Mouse (Mus musculus): ENCODE data around the gene Ndufa11. TPM values are rescaled to one million over a fixed set of nuclear protein-coding genes. Genes with fewer than 3 reads are reported as not detected.

Gene Ndufa11
- polyA plus RNA-seq, 2 experiments, result 119 to 284 TPM

DNA sequence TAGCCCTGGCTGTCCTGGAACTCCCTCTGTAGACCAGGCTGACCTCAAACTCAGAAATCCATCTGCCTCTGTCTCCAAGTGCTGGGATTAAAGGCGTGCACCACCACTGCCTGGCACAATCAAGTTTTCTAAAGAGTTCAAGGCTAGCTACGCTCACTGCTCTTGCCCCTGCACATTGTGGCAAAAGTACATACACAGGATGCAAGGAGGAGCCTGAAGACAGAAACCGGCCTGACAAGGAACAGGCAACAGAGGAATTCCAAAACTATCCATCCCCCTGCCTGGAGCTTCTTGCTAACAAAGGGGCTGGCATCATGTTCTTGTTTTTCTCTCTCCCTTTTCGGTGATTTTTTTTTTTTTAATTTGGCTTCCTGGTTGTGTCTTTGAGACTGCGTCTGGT is 26.6 kb downstream of the Ndufa11 start:
- no peak for DNase-seq (ENCODE audit: low read depth in 3 of 3, low spot score in 3 of 3)
- ATAC-seq (ENCODE audit: insufficient read depth), result no peak
- Histone ChIP-seq H3K9me3 (ENCODE audit: control insufficient read depth, low read length) (no peaks in the 10 kb centered on the region), H3K27me3 (ENCODE audit: control insufficient read depth, insufficient read depth, low read length) (no peaks in the 10 kb centered on the region), H3K27ac (no peak overlapping the region), H3K36me3 (replicated peaks; ENCODE audit: control insufficient read depth, insufficient read depth, low read depth) (no peaks in the 10 kb centered on the region), H3K9ac (replicated peaks) (no peak overlapping the region), H3K4me2 (ENCODE audit: low read depth) (no peak overlapping the region), H3K4me3 (ENCODE audit: insufficient read depth in 1 of 2, low read depth in 2 of 2, low read length in 2 of 2) (no peak overlapping the region), H3K4me1 (replicated peaks; ENCODE audit: control insufficient read depth in 2 of 2, insufficient read depth in 2 of 2, low read length in 1 of 2) (no peaks in the 10 kb centered on the region)
- 44% methylated on average over 5 of the region's 5 CpGs for WGBS (ENCODE audit: insufficient replicate concordance)
- no peak for TF ChIP-seq EP300 (IDR thresholded peaks at IDR 0.05; ENCODE audit: low read depth)
- no peak for TF ChIP-seq CTCF (IDR thresholded peaks at IDR 0.05; ENCODE audit: low read depth)

DNA sequence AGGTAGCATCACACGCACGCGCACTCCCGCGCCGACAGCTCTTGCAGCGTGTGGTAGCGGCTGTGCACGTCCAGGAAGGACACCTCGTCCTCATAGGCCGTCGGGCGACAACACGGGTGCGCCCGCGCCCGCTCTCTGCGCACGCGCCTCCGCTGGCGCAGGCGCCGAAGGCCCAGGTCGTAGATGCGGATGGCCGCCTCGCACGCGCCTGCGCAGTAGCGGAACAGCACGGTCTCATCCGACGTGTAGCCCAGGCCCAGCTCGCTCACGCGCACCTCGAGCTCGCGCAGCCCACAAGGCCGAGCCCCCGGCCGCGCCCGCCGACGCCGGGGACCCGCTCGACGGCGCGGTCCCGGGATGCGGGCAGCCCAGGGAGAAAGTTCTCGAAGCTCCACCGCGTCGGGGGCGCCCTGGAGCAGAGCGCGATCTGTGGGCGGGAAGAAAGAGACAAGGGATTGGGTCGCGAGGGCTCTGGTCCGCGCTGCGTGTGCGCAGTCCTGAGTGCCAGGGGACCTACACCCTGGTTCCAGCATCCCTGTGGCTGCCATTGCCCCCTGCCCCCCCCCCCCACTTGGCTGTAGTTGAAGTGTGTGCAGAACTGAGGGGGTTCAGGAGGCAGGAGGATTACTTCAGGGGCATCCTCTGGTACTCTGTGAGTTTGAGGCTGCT is 34.0 kb downstream of the Ndufa11 start:
- TF ChIP-seq CTCF (IDR thresholded peaks at IDR 0.05; ENCODE audit: low read depth) (no peak), EP300 (IDR thresholded peaks at IDR 0.05; ENCODE audit: low read depth) (no peak)
- no peak for DNase-seq (ENCODE audit: low read depth in 3 of 3, low spot score in 3 of 3)
- no peak overlapping the region for H3K4me3 ChIP-seq (ENCODE audit: insufficient read depth in 1 of 2, low read depth in 2 of 2, low read length in 2 of 2)
- WGBS (ENCODE audit: insufficient replicate concordance), result 26% methylated on average over 71 of the region's 71 CpGs
- ATAC-seq (ENCODE audit: insufficient read depth), result peak; percentile 71
- no peaks in the 10 kb centered on the region for H3K9me3 ChIP-seq (ENCODE audit: control insufficient read depth, low read length)
- no peak overlapping the region for H3K9ac ChIP-seq (replicated peaks)
- H3K4me1 ChIP-seq (replicated peaks; ENCODE audit: control insufficient read depth in 2 of 2, insufficient read depth in 2 of 2, low read length in 1 of 2), result no peaks in the 10 kb centered on the region
- H3K36me3 ChIP-seq (replicated peaks; ENCODE audit: control insufficient read depth, insufficient read depth, low read depth), result no peaks in the 10 kb centered on the region
- H3K4me2 ChIP-seq (ENCODE audit: low read depth), result peak overlapping the region; percentile 39
- H3K27me3 ChIP-seq (ENCODE audit: control insufficient read depth, insufficient read depth, low read length), result peaks cover 58% of the 10 kb centered on the region
- H3K27ac ChIP-seq, result no peak overlapping the region

DNA sequence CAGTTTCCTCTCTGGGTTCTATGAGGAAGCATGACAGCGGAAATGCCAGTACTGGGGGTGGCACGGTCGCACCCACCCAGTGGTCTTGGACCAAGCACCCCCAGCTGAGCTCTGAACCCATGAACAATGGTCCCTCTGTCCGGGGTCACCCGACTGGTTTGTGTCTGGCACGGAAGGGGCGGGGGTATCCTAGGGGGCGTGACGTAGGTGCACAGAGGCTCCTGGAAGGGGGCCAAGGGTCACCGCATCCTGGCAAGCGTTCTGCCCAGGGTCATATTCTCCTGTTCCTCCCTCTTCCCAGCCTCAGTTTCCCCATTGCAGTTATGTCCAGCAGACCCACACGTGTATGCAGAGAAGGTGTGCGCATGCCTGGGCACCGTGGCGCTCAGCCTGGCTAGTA is 35.9 kb downstream of the Ndufa11 start:
- H3K4me3 ChIP-seq (ENCODE audit: insufficient read depth in 1 of 2, low read depth in 2 of 2, low read length in 2 of 2), result no peak overlapping the region
- H3K36me3 ChIP-seq (replicated peaks; ENCODE audit: control insufficient read depth, insufficient read depth, low read depth), result no peaks in the 10 kb centered on the region
- no peak overlapping the region for H3K27ac ChIP-seq
- TF ChIP-seq CTCF (IDR thresholded peaks at IDR 0.05; ENCODE audit: low read depth), result no peak
- TF ChIP-seq EP300 (IDR thresholded peaks at IDR 0.05; ENCODE audit: low read depth), result no peak
- ATAC-seq (ENCODE audit: insufficient read depth), result no peak
- no peak overlapping the region for H3K4me2 ChIP-seq (ENCODE audit: low read depth)
- H3K9ac ChIP-seq (replicated peaks), result no peak overlapping the region
- no peaks in the 10 kb centered on the region for H3K9me3 ChIP-seq (ENCODE audit: control insufficient read depth, low read length)
- WGBS (ENCODE audit: insufficient replicate concordance), result 41% methylated on average over 15 of the region's 15 CpGs
- H3K4me1 ChIP-seq (replicated peaks; ENCODE audit: control insufficient read depth in 2 of 2, insufficient read depth in 2 of 2, low read length in 1 of 2), result peaks cover 9 to 14% of the 10 kb centered on the region in 2 experiments
- DNase-seq (ENCODE audit: low read depth in 3 of 3, low spot score in 3 of 3), result no peak
- peaks cover 66% of the 10 kb centered on the region for H3K27me3 ChIP-seq (ENCODE audit: control insufficient read depth, insufficient read depth, low read length)

DNA sequence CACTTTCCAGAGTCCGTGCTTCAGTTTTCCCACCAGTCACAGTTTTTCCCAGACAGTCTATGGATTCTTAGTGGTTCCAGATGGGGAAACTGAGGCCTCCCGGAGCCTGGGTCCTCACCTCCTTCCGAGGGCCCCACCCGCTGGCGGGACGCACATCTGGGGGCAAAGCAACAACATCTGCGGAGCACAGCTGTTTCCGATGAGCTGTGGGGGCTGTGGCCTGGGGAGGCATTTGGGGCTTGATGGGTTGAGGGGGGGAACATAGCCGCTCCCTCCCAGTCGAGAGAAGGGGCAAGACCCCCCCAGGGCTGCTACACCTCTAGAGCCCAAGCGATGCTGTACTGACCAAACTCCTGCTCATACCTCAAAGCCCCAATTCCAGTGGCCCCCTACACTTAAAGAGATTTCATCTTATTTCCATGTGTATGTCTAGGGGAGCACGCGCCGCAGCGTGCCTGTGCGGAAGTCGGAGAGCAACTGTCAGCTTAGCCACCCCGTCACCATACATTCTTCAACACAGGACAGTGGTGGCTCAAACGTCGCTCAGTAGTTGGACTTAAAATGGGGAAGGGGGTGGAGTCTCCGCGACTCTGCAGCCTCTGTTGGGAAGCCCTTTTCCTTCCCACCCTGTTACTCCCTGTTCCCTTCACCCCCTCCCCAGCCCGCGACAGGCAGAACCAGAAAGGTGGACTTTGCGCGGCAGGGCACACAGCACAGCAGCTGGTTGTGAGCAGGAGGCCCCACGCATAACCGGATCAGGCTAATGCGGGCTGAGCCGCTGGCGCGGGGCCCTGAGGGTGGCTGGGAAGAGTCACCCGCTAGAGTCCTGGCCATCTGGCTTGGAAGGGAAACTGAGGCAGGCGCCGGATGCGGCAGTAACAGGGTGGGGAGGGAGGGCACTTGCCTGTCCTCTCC is 37.0 kb downstream of the Ndufa11 start:
- ATAC-seq (ENCODE audit: insufficient read depth) (no peak), DNase-seq (ENCODE audit: low read depth in 3 of 3, low spot score in 3 of 3) (no peak)
- WGBS (ENCODE audit: insufficient replicate concordance), result 7% methylated on average over 36 of the region's 36 CpGs

More for the DNA sequence above, 37.0 kb downstream of the Ndufa11 start:
- H3K27ac ChIP-seq, result no peak overlapping the region
- peaks cover 12 to 15% of the 10 kb centered on the region in 2 experiments for H3K4me1 ChIP-seq (replicated peaks; ENCODE audit: control insufficient read depth in 2 of 2, insufficient read depth in 2 of 2, low read length in 1 of 2)
- no peak overlapping the region for H3K9ac ChIP-seq (replicated peaks)
- H3K4me3 ChIP-seq (ENCODE audit: insufficient read depth in 1 of 2, low read depth in 2 of 2, low read length in 2 of 2), result peak overlapping the region in 1 of 2 experiments; percentile 4; a peak in 1 of 4 replicates
- H3K9me3 ChIP-seq (ENCODE audit: control insufficient read depth, low read length), result no peaks in the 10 kb centered on the region
- TF ChIP-seq EP300 (IDR thresholded peaks at IDR 0.05; ENCODE audit: low read depth) (no peak), CTCF (IDR thresholded peaks at IDR 0.05; ENCODE audit: low read depth) (no peak)
- peak overlapping the region; percentile 21 for H3K4me2 ChIP-seq (ENCODE audit: low read depth)
- H3K36me3 ChIP-seq (replicated peaks; ENCODE audit: control insufficient read depth, insufficient read depth, low read depth), result no peaks in the 10 kb centered on the region
- H3K27me3 ChIP-seq (ENCODE audit: control insufficient read depth, insufficient read depth, low read length), result peaks cover 69% of the 10 kb centered on the region

All from liver, embryonic 14.5 days (tissue).